Mouse (Mus musculus): ENCODE data around the gene Ehd2.

Gene Ehd2

GRCm38 (mm10) chr7:15974712-15975111 is 7.3 kb upstream of the Ehd2 start:
- DNase-seq, result peak; percentile 77

- peak; percentile 25 for DNase-seq
Measured at GRCm38 (mm10) chr7:15972247-15972646, 4.9 kb upstream of the Ehd2 start.

GRCm38 (mm10) chr7:15969674-15970073 is 2.3 kb upstream of the Ehd2 start:
- no peak for DNase-seq

GRCm38 (mm10) chr7:15968322-15968721 is 955 bp upstream of the Ehd2 start:
- no peak for DNase-seq

GRCm38 (mm10) chr7:15966489-15966888 is 878 bp downstream of the Ehd2 start:
- no peak for DNase-seq

- DNase-seq, result no peak
Measured at GRCm38 (mm10) chr7:15963798-15964652, 3.3 kb downstream of the Ehd2 start.

- DNase-seq, result no peak
Measured at GRCm38 (mm10) chr7:15962311-15963288, 4.8 kb downstream of the Ehd2 start.

- DNase-seq, result no peak
Measured at GRCm38 (mm10) chr7:15961798-15962197, 5.6 kb downstream of the Ehd2 start.

GRCm38 (mm10) chr7:15961239-15961638 is 6.1 kb downstream of the Ehd2 start:
- DNase-seq, result no peak

GRCm38 (mm10) chr7:15960691-15961090 is 6.7 kb downstream of the Ehd2 start:
- DNase-seq, result no peak

GRCm38 (mm10) chr7:15956143-15956542 is 11.2 kb downstream of the Ehd2 start:
- no peak for DNase-seq

- no peak for DNase-seq
Measured at GRCm38 (mm10) chr7:15955509-15955908, 11.9 kb downstream of the Ehd2 start.

GRCm38 (mm10) chr7:15954978-15955443 is 12.4 kb downstream of the Ehd2 start:
- DNase-seq, result no peak

- DNase-seq, result no peak
Measured at GRCm38 (mm10) chr7:15954436-15954835, 12.9 kb downstream of the Ehd2 start.

GRCm38 (mm10) chr7:15953307-15954074 is 13.9 kb downstream of the Ehd2 start:
- peak; percentile 60 for DNase-seq

- DNase-seq, result no peak
Measured at GRCm38 (mm10) chr7:15952416-15952815, 15.0 kb downstream of the Ehd2 start.

- DNase-seq, result no peak
Measured at GRCm38 (mm10) chr7:15950008-15950407, 17.4 kb downstream of the Ehd2 start.

- no peak for DNase-seq
Measured at GRCm38 (mm10) chr7:15949216-15949790, 18.1 kb downstream of the Ehd2 start.

- DNase-seq, result peak; percentile 91
Measured at GRCm38 (mm10) chr7:15948381-15948941, 18.9 kb downstream of the Ehd2 start.

GRCm38 (mm10) chr7:15947653-15948260 is 19.6 kb downstream of the Ehd2 start:
- DNase-seq, result no peak

All from thymus, postnatal 4 days (tissue).